Mouse (Mus musculus) lung, postnatal 0 days (tissue): Measurements from ENCODE around the gene Notum.

Experiments used
- CTCF ChIP-seq: IDR thresholded peaks from 2 replicates; pipeline ENCODE4 v1.5.1; 2016; ENCODE audit warnings: antibody characterized with exemption, mild to moderate bottlenecking
- EP300 ChIP-seq: IDR thresholded peaks from 2 replicates; pipeline ENCODE4 v1.6.1; 2016; ENCODE audit warnings: antibody characterized with exemption, mild to moderate bottlenecking, control low read depth

DNA sequence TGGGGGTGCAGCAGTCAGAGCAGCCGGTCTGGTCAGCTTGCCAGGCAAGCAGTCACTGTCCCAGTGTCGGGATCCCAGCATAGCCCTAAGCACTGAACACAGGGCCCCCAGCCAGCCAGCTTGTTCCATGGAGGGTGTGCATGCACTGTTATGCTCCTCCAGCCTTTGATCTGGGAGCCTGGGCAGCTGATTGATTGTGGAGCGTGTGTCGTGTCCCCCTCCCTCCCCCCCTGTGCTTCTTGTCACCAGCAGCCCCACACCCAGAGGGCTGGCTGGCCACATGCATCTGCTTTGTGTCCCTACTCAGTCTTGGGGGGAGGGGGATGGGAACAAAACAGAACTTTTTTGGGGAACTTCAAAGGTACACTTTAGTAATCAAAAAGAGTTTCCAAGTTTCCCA is 34.2 kb upstream of the Notum start:
- no peak for TF ChIP-seq CTCF
- TF ChIP-seq EP300: no peak
